Mouse (Mus musculus): ENCODE measurements around the gene Rai1. TPM values are rescaled to one million over a fixed set of nuclear protein-coding genes. Genes with fewer than 3 reads are reported as not detected.

Rai1 gene
- polyA plus RNA-seq, 1 experiment: 24.9 TPM

DNA sequence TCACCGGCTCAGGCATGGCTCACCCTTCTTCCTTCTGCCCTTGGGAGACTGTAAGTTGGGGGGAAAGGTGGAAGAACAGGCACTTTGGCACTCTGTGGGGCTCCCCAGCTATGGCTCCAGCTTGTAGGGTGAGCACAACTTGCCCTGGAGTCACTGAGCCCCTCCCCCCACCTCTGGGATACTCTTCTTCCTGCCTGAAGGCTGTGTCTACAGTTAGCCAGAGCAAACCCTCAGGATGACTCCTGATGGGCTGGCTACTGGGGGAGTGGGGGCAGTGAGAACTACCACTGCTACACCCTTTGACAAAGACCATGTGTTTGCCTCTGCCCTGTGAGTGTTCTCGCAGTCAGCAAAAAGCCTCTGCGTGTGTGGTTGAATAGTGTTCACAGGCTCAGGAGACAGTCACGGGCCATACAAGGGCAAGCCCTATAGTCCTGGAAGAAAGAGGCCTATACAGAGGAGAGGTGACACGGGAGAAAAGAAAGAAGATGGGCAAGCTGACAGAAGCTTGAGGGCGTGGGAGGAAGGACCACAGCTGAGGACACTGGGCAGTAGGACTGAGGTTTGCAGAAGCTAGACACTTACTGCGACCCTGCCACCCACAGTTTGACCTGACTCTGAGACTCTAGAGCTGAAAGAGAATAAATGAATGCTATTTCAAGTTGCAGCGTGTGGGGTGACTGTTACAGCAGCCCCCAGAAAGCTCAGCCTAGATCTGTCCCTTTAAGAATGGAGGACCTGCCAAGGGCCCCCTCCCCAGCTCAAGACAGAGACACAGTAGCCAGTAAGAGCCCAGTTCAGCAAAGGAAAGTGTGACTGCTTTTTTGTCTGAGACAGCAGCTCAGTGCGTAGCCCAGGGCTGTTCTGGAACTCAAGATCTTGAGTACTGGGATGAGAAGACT lies 9.7 kb upstream of the Rai1 start:
- Histone ChIP-seq H3K36me3 (ENCODE audit: control insufficient read depth, insufficient read depth) (no peaks in the 10 kb centered on the region), H3K4me3 (ENCODE audit: insufficient read depth, poor library complexity, severe bottlenecking) (no peak overlapping the region), H3K79me2 (ENCODE audit: control insufficient read depth, insufficient read depth) (no peaks in the 10 kb centered on the region), H3K27me3 (ENCODE audit: control insufficient read depth, insufficient read depth, insufficient read length) (no peaks in the 10 kb centered on the region), H3ac (ENCODE audit: control insufficient read depth, insufficient read length, low read depth) (no peak overlapping the region), H3K79me3 (ENCODE audit: low read depth) (no peaks in the 10 kb centered on the region)
- no peak for TF ChIP-seq MYOG (IDR thresholded peaks at IDR 0.05; ENCODE audit: control insufficient read depth, extremely low read depth, insufficient read length)
- no peak for TF ChIP-seq MYOD1 (IDR thresholded peaks at IDR 0.05; ENCODE audit: control insufficient read depth, insufficient read length, low read depth)
- no peak for TF ChIP-seq CTCF (IDR thresholded peaks at IDR 0.05; ENCODE audit: control insufficient read depth, insufficient read depth, insufficient read length)
- TF ChIP-seq FOSL1 (IDR thresholded peaks at IDR 0.05; ENCODE audit: insufficient read depth, low read length, poor library complexity, severe bottlenecking): no peak
- no peak for TF ChIP-seq CEBPB (IDR thresholded peaks at IDR 0.05; ENCODE audit: low read depth)
- no peak for TF ChIP-seq MAX (IDR thresholded peaks at IDR 0.05)
- no peak for TF ChIP-seq USF1 (IDR thresholded peaks at IDR 0.05; ENCODE audit: low read depth)

DNA sequence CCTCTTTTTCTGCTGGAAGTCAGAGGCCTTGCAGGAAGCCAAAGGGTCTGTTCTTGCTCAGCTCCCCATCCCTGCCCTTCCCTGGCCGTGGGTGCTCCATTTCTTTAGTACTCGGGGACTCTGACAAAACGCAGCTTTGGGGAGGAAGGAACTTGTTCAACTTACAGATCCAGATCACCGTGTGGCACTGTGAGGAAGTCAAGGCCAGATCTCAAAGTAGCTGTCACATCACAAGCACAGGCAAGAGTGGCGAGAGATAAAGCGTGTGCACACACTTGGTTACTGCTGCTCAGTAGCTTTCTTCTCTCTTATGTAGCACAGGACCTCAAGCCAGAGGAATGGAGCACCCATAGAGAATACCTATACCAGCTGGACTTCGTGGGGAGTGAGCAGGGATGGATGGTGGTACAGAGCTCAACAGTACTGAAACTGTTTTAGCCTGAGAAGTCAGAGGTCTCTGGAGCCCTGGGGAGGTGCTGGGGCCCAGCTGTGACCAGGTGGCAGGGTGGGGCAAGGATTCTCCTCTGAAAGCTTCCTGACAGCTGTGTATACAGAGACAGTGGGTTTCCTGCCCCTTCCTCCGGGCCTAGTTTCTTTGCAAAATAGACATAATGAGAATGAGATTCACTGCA lies 5.1 kb upstream of the Rai1 start:
- H3K27me3 ChIP-seq (ENCODE audit: control insufficient read depth, insufficient read depth, insufficient read length): no peaks in the 10 kb centered on the region
- H3K79me3 ChIP-seq (ENCODE audit: low read depth): no peaks in the 10 kb centered on the region
- H3ac ChIP-seq (ENCODE audit: control insufficient read depth, insufficient read length, low read depth): no peak overlapping the region
- TF ChIP-seq MYOG (IDR thresholded peaks at IDR 0.05; ENCODE audit: control insufficient read depth, extremely low read depth, insufficient read length): no peak
- no peak overlapping the region for H3K4me3 ChIP-seq (ENCODE audit: insufficient read depth, poor library complexity, severe bottlenecking)
- H3K79me2 ChIP-seq (ENCODE audit: control insufficient read depth, insufficient read depth): no peaks in the 10 kb centered on the region
- H3K36me3 ChIP-seq (ENCODE audit: control insufficient read depth, insufficient read depth): no peaks in the 10 kb centered on the region

DNA sequence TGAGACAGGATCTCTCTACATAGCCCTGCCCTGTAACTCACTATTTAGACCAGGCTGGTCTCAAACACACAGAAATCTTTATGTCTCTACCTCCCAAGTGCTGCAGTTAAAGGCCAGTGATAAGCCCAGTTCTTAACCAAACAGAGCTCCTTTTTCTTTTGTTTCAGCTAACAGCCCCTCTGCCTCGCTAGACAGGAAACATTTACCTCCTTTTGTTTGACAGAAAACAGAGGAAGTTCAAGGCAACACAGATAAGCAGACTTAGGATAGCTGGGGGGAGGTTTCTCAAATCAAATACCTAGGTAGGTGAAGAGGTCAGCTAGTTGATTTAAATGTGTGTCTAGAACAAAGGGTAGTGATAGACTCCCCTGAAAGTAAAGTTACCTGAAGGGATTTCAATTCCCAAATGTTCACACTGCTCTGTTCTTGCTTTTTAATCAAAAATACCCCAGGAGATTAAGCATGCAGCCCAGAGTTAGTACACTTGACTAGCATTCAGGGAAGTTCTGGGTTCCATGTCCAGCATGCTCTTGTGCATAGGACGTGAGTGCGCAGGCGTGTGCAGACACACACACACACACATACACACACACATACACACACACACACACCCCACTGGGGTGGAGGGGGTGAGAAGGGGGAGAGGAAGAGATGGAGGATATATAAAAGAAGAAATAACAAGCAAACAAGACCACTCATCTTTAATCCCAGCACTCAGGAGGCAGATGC lies 3.8 kb upstream of the Rai1 start:
- Histone ChIP-seq H3K79me2 (ENCODE audit: control insufficient read depth, insufficient read depth) (peaks cover 10% of the 10 kb centered on the region), H3K27me3 (ENCODE audit: control insufficient read depth, insufficient read depth, insufficient read length) (no peaks in the 10 kb centered on the region), H3K4me3 (ENCODE audit: insufficient read depth, poor library complexity, severe bottlenecking) (no peak overlapping the region), H3K36me3 (ENCODE audit: control insufficient read depth, insufficient read depth) (no peaks in the 10 kb centered on the region), H3ac (ENCODE audit: control insufficient read depth, insufficient read length, low read depth) (no peak overlapping the region), H3K79me3 (ENCODE audit: low read depth) (peaks cover 4% of the 10 kb centered on the region)
- no peak for TF ChIP-seq CEBPB (IDR thresholded peaks at IDR 0.05; ENCODE audit: low read depth)
- TF ChIP-seq MYOD1 (IDR thresholded peaks at IDR 0.05; ENCODE audit: control insufficient read depth, insufficient read length, low read depth): no peak
- TF ChIP-seq FOSL1 (IDR thresholded peaks at IDR 0.05; ENCODE audit: insufficient read depth, low read length, poor library complexity, severe bottlenecking): no peak
- no peak for TF ChIP-seq USF1 (IDR thresholded peaks at IDR 0.05; ENCODE audit: low read depth)
- no peak for TF ChIP-seq MYOG (IDR thresholded peaks at IDR 0.05; ENCODE audit: control insufficient read depth, extremely low read depth, insufficient read length)
- no peak for TF ChIP-seq MAX (IDR thresholded peaks at IDR 0.05)
- no peak for TF ChIP-seq CTCF (IDR thresholded peaks at IDR 0.05; ENCODE audit: control insufficient read depth, insufficient read depth, insufficient read length)

DNA sequence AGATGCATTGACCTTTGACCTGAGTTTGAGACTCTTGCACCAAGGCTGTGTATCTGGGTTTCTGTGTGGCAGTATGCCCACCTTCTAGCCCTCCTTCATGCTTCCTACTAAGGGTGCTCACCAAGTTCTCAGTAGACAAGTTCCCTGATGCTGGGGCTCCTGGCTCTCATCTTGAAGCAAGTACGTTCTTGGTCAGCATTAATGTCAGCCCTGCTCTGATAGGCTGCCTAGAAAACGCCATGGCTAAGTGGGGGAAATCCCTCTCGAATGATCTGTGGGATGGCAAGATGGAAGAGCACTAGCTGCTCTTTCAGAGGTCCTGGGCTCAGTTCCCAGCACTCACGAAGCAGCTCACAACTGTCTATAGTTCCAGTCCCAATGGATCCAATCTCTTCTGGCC lies 2.8 kb upstream of the Rai1 start:
- TF ChIP-seq MAX (IDR thresholded peaks at IDR 0.05) (no peak), MYOG (IDR thresholded peaks at IDR 0.05; ENCODE audit: control insufficient read depth, extremely low read depth, insufficient read length) (no peak), CEBPB (IDR thresholded peaks at IDR 0.05; ENCODE audit: low read depth) (no peak), FOSL1 (IDR thresholded peaks at IDR 0.05; ENCODE audit: insufficient read depth, low read length, poor library complexity, severe bottlenecking) (no peak), CTCF (IDR thresholded peaks at IDR 0.05; ENCODE audit: control insufficient read depth, insufficient read depth, insufficient read length) (no peak), MYOD1 (IDR thresholded peaks at IDR 0.05; ENCODE audit: control insufficient read depth, insufficient read length, low read depth) (no peak), USF1 (IDR thresholded peaks at IDR 0.05; ENCODE audit: low read depth) (no peak)
- no peaks in the 10 kb centered on the region for H3K36me3 ChIP-seq (ENCODE audit: control insufficient read depth, insufficient read depth)
- H3K27me3 ChIP-seq (ENCODE audit: control insufficient read depth, insufficient read depth, insufficient read length): no peaks in the 10 kb centered on the region
- no peak overlapping the region for H3K4me3 ChIP-seq (ENCODE audit: insufficient read depth, poor library complexity, severe bottlenecking)
- peaks cover 14% of the 10 kb centered on the region for H3K79me3 ChIP-seq (ENCODE audit: low read depth)
- peaks cover 20% of the 10 kb centered on the region for H3K79me2 ChIP-seq (ENCODE audit: control insufficient read depth, insufficient read depth)
- no peak overlapping the region for H3ac ChIP-seq (ENCODE audit: control insufficient read depth, insufficient read length, low read depth)

DNA sequence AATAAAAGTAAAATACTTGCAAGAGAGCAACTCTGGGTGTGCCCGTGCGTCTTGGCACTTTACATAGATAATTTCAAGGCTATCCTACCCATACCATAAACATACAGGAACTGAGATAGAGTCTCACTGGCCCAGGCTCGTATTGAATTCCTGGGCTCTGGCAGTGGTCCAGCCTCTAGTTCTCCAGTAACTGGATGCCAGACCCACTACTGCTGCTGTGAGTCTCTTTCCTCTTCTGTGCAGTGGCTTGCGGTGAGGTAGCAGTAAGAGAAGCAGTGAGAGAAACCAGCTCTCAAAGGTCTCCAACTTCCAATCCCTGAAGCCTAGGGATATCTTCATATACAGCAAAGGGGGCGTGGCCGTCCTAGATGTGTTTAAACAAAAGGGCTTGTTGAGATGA lies 2.1 kb upstream of the Rai1 start:
- TF ChIP-seq MAX (IDR thresholded peaks at IDR 0.05): no peak
- no peak for TF ChIP-seq CEBPB (IDR thresholded peaks at IDR 0.05; ENCODE audit: low read depth)
- TF ChIP-seq USF1 (IDR thresholded peaks at IDR 0.05; ENCODE audit: low read depth): no peak
- no peak for TF ChIP-seq MYOG (IDR thresholded peaks at IDR 0.05; ENCODE audit: control insufficient read depth, extremely low read depth, insufficient read length)
- TF ChIP-seq FOSL1 (IDR thresholded peaks at IDR 0.05; ENCODE audit: insufficient read depth, low read length, poor library complexity, severe bottlenecking): no peak
- TF ChIP-seq MYOD1 (IDR thresholded peaks at IDR 0.05; ENCODE audit: control insufficient read depth, insufficient read length, low read depth): no peak
- H3K4me3 ChIP-seq (ENCODE audit: insufficient read depth, poor library complexity, severe bottlenecking): no peak overlapping the region
- H3ac ChIP-seq (ENCODE audit: control insufficient read depth, insufficient read length, low read depth): no peak overlapping the region
- H3K79me2 ChIP-seq (ENCODE audit: control insufficient read depth, insufficient read depth): peaks cover 27% of the 10 kb centered on the region
- peaks cover 21% of the 10 kb centered on the region for H3K79me3 ChIP-seq (ENCODE audit: low read depth)
- no peaks in the 10 kb centered on the region for H3K27me3 ChIP-seq (ENCODE audit: control insufficient read depth, insufficient read depth, insufficient read length)
- H3K36me3 ChIP-seq (ENCODE audit: control insufficient read depth, insufficient read depth): no peaks in the 10 kb centered on the region
